Mouse (Mus musculus) small intestine, adult 2 months (tissue): ENCODE results near the gene Pard6b.

Experiments used
- CTCF ChIP-seq: fragments of 200-500 bp; IDR thresholded peaks from 2 replicates; pipeline ENCODE4 v1.5.1; 2012; ENCODE audit warnings: low read depth, mild to moderate bottlenecking, control low read depth, inconsistent platforms, low read length, moderate library complexity, mixed read lengths; ENCODE audit not compliant: insufficient replicate concordance, insufficient read length; ENCODE audit errors: extremely low read depth
- POLR2A ChIP-seq: fragments of 200-500 bp; IDR thresholded peaks from 2 replicates; pipeline ENCODE4 v1.6.1; 2012; ENCODE audit warnings: low read depth, mild to moderate bottlenecking, control low read depth, inconsistent platforms, low read length, moderate library complexity

DNA sequence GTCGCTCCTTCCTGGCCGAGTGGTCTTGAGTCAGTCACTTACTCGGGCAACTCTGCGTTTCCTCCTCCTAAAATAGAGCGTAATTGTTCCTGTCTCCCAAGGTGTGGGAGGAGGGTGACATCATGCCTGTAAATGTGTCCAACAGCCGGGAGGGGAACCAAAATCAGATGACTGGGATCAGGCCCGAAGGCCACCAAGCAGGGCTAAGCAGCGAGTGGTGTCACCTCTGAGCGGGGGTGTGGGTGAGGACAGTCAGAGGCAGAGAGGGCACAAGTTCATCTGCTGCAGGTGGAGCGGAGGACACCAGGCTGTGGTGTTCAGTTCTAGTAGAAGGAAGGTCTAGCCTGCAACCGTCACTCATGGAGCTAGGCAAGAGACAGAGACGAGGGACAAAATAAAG lies 17.1 kb upstream of the Pard6b start:
- no peak for TF ChIP-seq POLR2A
- no peak for TF ChIP-seq CTCF
